Mouse (Mus musculus) T-helper 1 cell (primary cell): Measurements from ENCODE around the gene Gm3776.
"Not testable (repeated sequence)": the region's sequence is repeated elsewhere in the genome, so short reads cannot be mapped to it uniquely, and the experiment has no call there.

ENCODE experiments used
- in situ Hi-C: fragments of 300-600 bp; cut with MboI, MseI; formaldehyde crosslinking; loops from one replicate; pipeline ENCODE4 v1.15.1; 2025; ENCODE audit warnings: high pct_unique_total_duplicates

Gm3776 gene

DNA sequence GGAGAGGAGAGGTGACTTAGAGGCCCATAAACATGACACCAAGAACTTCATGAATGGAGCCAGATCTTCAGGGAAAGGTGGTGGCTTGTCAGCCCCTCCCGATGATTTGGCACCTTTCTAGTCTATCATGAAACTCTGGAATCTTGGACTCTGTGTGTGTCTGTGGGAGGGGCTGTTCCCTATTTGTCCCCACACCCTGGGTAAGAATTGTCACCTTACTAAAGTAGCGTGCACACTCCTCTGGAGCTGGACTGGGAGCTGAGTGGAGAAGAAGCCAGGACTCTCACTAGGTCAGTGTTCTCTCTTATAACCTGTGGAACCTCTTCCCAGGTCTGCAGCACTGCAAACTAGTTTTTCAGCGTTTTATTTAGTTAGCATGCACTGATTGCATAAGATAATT is at the start of gene Gm3776:
Gene Gm3776, plus strand, starts transcription at position 216 of the 400 bp plus-strand sequence.
- in situ Hi-C loops: not testable (repeated sequence)

DNA sequence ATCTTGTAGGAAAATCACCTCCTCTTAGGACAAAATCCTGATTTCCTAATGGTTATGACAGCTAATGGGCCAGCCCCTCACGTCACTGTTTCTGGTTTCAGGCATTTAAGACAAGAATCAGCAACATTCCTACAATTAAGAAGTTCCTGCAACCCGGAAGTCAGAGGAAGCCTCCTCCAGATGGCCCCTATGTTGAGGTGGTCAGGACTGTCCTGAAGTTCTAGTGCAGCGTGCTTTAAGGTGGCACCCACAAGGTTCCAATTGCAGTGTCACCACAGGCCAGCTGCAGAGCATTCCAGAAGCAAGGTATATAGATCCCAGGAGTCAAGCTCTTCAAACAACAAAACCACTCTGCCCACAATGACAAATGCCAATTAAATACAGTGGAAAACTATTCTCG is 48.0 kb upstream of the Gm3776 start:
- in situ Hi-C loops: no loop called here

DNA sequence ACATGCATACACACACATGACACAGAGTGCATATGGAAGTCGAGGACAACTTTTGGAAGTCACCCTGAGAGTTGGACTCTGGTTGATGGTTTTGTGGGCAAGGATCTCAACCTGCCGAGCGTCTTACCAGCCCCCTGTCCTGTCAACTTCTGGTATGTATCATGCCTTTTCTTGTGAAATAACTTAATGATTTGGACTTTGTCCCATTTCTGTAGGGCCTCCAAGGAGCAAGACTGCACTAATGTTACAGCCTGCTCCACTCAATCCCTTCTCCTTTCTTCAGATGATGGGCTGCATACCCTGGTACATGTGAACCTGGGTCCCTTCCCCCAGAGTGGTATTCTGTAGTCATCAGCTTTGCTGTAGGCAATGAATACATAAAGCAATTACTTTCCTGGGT is 46.9 kb upstream of the Gm3776 start:
- in situ Hi-C loops: no loop called here

DNA sequence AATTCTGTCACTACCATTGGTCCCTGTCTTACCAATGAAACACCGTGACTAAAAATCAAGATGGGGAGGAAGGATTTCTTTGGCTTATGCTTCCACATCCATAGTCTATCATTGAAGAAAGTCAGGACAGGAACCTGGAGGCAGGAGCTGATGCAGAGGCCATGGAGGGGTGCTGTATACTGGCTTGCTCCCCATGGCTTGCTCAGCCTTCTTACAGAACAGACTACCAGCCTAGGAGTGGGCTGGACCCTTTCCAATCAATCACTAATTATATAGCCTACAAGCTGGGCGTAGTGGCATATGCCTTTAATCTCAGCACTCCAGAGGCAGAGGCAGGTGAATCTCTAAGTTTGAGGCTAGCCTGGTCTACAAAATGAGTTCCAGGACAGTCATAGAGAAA is 46.1 kb upstream of the Gm3776 start:
- in situ Hi-C loops: no loop called here

DNA sequence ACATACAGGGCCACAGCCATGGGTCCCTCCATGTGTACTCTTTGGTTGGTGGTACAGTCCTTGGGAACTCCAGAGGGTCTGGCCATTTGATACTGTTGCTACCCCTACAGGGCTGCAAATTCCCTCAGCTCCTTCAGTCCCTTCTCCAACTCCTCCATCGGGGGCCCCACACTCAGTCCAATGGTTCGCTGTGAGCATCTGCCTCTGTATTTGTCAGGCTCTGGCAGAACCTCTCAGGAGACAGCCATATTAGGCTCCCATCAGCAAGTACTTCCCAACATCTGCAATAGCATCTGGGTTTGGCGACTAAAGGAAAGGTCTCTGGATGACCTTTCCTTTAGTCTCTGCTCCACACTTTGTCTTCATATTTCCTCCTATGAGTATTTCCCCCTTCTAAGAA is 45.4 kb upstream of the Gm3776 start:
- in situ Hi-C loops: no loop called here

DNA sequence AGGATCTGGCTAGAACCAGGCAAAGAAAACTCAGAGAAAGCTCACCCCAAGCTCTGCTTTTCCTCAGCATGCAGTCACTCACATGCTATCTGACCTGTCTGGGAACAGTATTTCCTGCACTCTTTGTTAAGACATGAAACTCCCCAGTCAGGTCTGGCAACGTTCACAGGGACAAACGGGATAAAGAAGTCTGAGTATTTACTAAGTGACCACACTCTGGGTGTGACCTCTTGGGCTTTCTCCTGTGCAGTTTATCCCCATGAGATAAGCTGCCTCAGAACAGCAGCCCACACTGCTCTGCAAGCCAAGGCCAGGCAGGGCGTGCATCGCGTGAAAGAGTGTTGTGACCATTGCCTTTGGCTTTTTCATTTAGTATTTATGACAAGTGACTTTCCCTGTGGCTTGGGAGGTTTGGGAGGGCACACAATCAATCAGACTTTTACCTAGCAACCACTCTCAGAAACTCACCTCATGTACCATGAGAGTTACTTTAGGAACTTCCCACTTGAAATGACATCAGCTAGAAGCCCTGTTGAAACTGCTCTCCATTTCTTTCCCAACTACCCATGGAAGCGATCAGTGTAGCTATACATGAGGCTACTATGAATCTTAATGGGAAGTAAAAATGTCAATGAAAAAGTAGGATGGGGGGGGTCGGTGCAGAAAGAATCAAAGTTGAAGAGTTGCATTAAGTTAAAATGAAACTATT is 44.4 kb upstream of the Gm3776 start:
- in situ Hi-C loops: no loop called here

DNA sequence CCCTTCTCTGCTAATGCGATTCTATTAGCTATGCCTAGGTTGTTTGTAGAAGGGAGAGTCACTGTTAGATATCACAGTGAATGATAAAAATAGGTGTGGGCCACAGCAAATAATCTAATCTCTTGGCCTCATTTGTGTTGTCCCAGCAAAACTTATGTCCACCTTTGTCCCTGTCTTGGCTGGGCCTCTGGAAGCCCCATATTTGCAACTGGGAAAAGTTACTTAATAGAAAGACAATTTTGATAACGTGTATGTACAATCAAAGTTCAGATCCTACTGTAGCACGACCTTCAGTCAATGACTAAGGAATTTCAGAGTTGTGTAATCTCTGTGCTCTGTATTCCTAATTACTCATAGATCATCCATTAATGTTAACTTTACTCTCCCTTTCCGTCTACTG is 39.9 kb upstream of the Gm3776 start:
- in situ Hi-C loops: no loop called here

DNA sequence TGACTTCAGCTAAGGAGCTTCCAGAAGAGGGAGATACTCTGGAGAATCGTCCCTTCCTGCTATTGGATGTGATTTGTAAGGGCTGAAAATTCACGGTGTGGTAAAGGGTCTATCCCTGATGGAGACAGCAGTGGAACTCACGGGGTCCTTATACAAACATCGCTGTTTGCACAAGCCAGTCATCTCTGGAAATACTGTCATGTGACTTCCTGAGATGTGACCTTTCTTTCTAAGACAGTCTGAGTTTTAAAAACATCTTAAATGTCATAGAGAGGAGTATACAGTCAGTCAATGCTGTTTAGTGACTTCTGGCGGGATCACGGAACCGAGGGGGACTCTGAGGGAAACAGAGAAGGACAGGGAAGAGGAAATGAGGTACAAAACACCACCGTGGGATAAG is 34.3 kb upstream of the Gm3776 start:
- in situ Hi-C loops: no loop called here

DNA sequence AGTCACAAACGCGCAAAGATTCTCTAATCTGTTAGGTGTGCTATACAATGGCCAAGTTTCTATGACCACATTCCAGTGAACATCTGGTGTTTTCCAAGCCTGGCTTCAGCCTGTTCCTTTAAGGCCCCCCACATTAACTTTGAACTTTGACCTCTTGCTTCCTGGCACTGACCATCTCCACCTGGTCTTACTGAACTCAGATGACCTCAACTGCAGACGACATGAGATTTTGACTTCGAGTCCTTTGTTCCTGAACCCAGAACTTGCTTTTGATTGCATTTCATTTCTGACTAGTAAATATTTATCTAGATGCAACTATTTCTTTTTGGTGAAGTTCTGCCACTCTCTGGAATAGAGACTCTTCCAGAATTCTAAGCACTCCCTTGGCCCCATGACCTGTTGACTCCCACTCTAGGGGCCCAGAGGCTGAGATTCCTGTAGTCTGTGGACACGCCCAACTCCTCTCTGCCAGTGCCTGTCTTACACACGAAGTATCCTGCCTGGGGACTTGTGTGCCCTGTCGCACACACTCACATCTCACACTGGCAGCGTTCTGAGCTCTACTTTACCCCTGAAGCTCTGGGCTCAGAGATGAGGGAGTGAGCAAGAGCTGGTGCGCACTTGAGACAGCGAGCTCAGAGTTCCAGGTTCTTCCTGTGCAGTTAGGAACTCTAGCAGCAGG is 33.6 kb upstream of the Gm3776 start:
- in situ Hi-C loops: no loop called here

DNA sequence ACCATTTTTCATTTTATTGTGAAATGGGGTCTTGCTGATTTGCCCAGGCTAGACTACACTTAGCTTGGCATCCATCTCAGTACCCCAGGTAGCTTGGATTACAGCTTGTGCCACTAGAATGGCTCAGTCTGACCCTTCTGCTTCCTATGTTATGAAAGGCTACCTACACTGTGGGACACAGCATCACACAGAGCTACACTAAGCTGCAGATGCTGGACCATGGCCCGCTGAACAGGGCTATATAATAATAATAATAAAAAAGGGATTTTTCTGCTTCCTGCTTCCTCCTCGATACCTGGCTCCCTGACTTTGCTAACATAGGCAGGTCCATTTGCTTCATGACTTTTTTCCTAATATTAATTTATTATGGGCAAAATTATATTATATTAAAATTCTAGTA is 32.5 kb upstream of the Gm3776 start:
- in situ Hi-C loops: no loop called here

DNA sequence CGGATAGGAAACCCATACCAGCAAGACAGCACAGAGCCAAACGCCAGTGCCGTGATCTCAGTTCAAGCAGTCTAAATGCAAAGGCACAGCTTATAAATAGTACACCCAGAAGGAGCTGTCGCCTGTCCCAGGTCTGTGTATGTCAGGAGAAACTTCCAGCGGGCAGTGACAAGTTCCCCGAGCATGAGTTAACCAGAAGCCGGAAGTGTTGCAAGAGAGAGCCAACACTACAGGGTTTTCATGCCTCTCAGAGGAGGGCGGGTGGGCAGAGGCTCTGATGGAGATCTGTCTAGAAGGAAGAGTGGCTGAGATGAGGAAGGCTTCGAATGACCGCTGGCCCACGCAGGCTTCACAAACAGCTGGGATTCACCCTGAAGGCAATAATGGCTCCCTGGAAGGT is 31.6 kb upstream of the Gm3776 start:
- in situ Hi-C loops: loop anchor here (5.0 kb wide), 1 partner anchor 37 kb away; no protein-coding TSS in a partner anchor

DNA sequence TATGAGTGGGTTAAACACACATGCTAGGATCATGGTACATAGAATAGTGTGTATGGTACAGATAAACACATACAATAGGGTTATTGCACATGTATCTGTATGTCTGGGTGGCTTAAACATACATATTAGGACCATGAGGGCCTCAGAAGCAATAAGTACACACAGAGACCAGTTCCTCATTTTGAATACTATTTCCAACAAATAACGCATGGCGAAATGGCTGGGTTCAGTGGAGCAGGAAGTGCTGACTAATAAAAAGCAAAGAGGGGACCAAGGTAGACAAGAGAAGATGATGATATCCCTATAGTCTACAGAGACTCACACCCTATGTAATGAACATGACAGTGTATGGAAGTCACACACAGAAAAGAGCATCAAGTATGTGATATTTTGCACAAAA is 28.8 kb upstream of the Gm3776 start:
- in situ Hi-C loops: loop anchor here (5.0 kb wide), 1 partner anchor 34 kb away; no protein-coding TSS in a partner anchor

DNA sequence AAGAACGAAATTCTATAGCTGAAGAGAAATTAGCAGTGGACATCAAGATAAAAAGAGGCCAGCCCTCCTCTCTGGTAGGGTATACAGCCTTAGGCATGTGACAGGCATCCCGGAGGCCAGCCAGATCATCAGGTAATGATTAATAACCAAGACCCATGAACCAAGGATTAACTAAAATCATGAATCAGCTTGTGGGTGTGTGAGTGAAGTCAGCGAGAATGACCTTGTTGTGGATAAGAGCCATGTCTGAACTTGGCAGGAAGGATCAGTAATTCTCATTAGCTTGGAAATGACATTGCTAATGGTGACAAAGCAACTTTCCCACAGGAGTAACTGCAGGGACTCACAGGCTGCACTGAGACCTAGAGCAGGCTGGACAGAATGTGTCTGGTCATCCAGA is 27.3 kb upstream of the Gm3776 start:
- in situ Hi-C loops: loop anchor here (5.0 kb wide), 1 partner anchor 33 kb away; no protein-coding TSS in a partner anchor

DNA sequence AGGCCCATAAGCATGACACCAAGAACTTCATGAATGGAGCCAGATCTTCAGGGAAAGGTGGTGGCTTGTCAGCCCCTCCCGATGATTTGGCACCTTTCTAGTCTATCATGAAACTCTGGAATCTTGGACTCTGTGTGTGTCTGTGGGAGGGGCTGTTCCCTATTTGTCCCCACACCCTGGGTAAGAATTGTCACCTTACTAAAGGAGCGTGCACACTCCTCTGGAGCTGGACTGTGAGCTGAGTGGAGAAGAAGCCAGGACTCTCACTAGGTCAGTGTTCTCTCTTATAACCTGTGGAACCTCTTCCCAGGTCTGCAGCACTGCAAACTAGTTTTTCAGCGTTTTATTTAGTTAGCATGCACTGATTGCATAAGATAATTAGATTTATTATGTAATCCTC is 26.5 kb upstream of the Gm3776 start, which contains the start of gene Gsta1:
Gene Gsta1, plus strand, starts transcription at position 196 of the 400 bp plus-strand sequence.
- in situ Hi-C loops: not testable (repeated sequence)

DNA sequence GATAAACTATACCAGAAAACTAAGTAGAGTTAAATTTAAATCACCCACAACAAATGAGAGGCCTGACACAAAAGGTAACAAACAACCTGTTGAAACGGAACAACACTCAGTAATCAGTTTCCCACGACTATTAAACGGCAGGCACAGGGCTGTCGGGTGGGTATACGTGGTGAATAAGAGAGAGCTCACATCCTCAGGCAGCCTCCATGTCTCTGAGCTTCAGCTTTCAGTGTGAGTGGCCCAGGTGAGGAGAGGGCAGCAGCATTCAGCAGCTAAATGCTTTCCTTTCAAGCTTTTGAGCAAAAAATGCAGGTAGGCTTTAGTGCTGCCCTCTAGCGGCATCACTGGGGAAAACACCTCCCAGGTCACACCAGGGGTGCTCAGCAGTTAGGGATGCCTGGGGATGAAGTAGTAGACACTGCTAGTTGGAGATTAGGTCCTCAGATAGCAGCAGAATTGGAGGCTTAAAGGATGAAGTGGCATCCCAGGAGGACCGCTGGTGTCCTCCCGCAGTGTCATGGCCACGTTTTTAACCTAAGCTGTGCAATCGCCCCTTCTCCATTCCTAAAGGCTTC is 23.7 kb upstream of the Gm3776 start:
- in situ Hi-C loops: not testable (repeated sequence)

DNA sequence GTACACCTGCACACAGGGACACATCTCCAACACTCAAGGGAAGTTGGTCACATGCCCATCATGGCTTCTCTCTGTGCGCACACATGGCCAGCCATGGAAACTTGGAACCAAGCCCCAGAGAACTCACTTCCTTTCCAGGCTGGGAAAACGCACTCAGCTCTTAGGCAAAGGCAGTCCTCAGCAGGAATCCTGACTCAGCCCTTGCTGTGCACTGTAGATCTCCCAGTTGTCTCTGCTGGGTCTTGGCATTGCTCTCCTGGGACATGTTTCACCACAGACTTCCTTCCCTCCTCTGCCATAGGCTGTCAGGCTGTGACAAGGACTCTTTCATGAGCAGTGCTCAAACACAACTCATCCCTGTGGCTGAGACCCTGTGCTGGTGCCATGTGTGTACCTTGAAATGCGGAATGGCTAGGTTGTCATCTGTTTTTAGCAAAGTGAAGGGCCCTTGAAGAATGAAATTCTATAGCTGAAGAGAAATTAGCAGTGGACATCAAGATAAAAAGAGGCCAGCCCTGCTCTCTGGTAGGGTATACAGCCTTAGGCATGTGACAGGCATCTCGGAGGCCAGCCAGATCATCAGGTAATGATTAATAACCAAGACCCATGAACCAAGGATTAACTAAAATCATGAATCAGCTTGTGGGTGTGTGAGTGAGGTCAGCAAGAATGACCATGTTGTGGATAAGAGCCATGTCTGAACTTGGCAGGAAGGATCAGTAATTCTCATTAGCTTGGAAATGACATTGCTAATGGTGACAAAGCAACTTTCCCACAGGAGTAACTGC is 1.1 kb upstream of the Gm3776 start:
- in situ Hi-C loops: not testable (repeated sequence)

DNA sequence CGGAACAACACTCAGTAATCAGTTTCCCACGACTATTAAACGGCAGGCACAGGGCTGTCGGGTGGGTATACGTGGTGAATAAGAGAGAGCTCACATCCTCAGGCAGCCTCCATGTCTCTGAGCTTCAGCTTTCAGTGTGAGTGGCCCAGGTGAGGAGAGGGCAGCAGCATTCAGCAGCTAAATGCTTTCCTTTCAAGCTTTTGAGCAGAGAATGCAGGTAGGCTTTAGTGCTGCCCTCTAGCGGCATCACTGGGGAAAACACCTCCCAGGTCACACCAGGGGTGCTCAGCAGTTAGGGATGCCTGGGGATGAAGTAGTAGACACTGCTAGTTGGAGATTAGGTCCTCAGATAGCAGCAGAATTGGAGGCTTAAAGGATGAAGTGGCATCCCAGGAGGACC is 2.8 kb downstream of the Gm3776 start:
- in situ Hi-C loops: loop anchor here (5.0 kb wide), 1 partner anchor 32 kb away; no protein-coding TSS in a partner anchor

DNA sequence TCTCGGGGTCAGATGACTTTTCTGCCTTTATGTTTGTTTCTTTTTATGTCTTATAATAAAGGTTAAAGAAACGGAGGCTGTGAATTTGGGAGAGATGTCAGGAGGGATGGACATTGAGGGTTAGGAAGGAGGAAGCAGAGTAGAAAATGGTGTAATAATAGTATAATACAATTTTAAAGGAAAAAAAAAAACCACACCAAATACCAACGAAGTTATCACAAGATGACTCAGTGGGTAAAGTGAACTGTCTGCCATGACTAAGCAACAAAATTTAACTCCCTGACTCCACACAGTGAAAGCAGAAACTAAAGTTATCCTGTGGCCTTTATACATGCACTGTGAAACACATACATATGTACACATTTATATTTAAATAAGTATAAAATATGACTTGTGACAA is 14.0 kb downstream of the Gm3776 start:
- in situ Hi-C loops: loop anchor here (5.0 kb wide), 1 partner anchor 96 kb away; the partner anchor contains the start of gene Dppa5a

DNA sequence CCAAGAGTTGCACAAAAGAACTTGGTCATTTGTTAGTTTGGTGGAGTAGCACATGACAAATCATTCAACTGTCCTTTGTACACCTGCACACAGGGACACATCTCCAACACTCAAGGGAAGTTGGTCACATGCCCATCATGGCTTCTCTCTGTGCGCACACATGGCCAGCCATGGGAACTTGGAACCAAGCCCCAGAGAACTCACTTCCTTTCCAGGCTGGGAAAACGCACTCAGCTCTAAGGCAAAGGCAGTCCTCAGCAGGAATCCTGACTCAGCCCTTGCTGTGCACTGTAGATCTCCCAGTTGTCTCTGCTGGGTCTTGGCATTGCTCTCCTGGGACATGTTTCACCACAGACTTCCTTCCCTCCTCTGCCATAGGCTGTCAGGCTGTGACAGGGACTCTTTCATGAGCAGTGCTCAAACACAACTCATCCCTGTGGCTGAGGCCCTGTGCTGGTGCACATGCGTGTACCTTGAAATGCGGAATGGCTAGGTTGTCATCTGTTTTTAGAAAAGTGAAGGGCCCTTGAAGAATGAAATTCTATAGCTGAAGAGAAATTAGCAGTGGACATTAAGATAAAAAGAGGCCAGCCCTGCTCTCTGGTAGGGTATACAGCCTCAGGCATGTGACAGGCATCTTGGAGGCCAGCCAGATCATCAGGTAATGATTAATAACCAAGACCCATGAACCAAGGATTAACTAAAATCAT is 25.2 kb downstream of the Gm3776 start:
- in situ Hi-C loops: not testable (repeated sequence)

DNA sequence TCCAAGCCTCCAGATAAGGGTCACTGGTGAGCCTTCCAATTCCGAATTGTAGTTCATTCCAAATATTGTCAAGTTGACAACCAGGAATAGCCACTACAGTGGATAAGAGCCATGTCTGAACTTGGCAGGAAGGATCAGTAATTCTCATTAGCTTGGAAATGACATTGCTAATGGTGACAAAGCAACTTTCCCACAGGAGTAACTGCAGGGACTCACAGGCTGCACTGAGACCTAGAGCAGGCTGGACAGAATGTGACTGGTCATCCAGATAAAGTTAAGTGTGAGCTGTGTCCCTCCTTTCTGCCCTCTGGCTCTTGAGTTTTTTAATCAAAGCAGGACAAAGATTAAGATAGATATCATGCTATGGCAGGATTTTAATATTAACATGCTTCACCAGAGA is 32.1 kb downstream of the Gm3776 start:
- in situ Hi-C loops: not testable (repeated sequence)

DNA sequence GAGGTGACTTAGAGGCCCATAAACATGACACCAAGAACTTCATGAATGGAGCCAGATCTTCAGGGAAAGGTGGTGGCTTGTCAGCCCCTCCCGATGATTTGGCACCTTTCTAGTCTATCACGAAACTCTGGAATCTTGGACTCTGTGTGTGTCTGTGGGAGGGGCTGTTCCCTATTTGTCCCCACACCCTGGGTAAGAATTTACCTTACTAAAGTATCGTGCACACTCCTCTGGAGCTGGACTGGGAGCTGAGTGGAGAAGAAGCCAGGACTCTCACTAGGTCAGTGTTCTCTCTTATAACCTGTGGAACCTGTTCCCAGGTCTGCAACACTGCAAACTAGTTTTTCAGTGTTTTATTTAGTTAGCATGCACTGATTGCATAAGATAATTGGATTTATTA is 32.8 kb downstream of the Gm3776 start, which contains the start of gene Gm10639:
Gene Gm10639, plus strand, starts transcription at position 201 of the 400 bp plus-strand sequence.
- in situ Hi-C loops: loop anchor here (5.0 kb wide), 1 partner anchor 58 kb away; no protein-coding TSS in a partner anchor
